ENCODE assay signal across 11 mouse cellular contexts in the genomic region with DNA sequence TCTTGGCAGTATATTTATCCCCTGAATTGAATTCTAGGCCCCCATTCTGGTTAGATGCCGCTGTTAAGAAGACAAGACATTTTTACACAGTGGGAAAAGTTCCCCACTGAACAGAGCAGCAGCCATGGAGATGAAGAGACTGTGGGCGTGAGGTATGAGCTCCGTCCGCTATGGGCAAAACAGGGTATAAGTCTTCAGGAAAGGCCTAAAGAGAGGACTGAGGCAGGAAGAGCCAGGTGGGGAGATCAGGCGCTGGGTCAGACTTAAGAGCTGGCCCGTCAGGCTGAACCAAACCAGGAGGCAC.
A peak's percentile ranks its signal among the peaks of the same experiment; 100 is the strongest.
DNase-seq lines count a peak whose midpoint lies in the region; ATAC-seq and TF ChIP-seq lines count a peak whose summit lies in the region.
"Had no signal": no experiment of that assay in that cellular context is flagged by ENCODE, and none has a peak within 500 bp of the region (broad histone marks: within the 10 kb centered on the region; RNA-seq: fewer than 3 reads in every experiment).

No protein-coding gene starts in this region.

- peak overlapping the region; percentile 69 for H3K27ac ChIP-seq in lung, embryonic 14.5 days (ENCODE audit: low read depth)
- H3K27ac ChIP-seq in forebrain, embryonic 14.5 days (ENCODE audit: low read depth, low read length) = peak overlapping the region; percentile 58
- peak overlapping the region; percentile 77 for H3K27ac ChIP-seq in midbrain, embryonic 10.5 days (replicated peaks)
- H3K27ac ChIP-seq in stomach, embryonic 16.5 days (ENCODE audit: low read length) = peak overlapping the region; percentile 58
- no peak overlapping the region for H3K27ac ChIP-seq in kidney, adult 2 months (ENCODE audit: insufficient read depth, low read depth, low read length)
- H3K27ac ChIP-seq: liver, embryonic 12.5 days had no signal

- no peaks in the 10 kb centered on the region for H3K27me3 ChIP-seq in lung, embryonic 14.5 days (ENCODE audit: insufficient read depth, low read length)
- no peaks in the 10 kb centered on the region for H3K27me3 ChIP-seq in forebrain, embryonic 14.5 days (replicated peaks; ENCODE audit: control insufficient read depth, insufficient read depth, low read length)
- H3K27me3 ChIP-seq in midbrain, embryonic 10.5 days (ENCODE audit: low read depth, poor library complexity, severe bottlenecking) = no peaks in the 10 kb centered on the region
- no peaks in the 10 kb centered on the region for H3K27me3 ChIP-seq in stomach, embryonic 16.5 days (ENCODE audit: control insufficient read depth, insufficient read depth, low read length)
- H3K27me3 ChIP-seq in kidney, adult 2 months (replicated peaks; ENCODE audit: control insufficient read depth, insufficient read depth, low read length) = no peaks in the 10 kb centered on the region

- WGBS in lung, embryonic 14.5 days = 81% methylated on average over 6 of the region's 6 CpGs
- 46% methylated on average over 6 of the region's 6 CpGs for WGBS in forebrain, embryonic 14.5 days
- WGBS in midbrain, embryonic 10.5 days = 60% methylated on average over 6 of the region's 6 CpGs
- 72% methylated on average over 6 of the region's 6 CpGs for WGBS in stomach, embryonic 16.5 days
- 94% methylated on average over 6 of the region's 6 CpGs for WGBS in kidney, adult 2 months

- H3K4me3 ChIP-seq in lung, embryonic 14.5 days (ENCODE audit: low read depth, low read length) = no peak overlapping the region
- no peak overlapping the region for H3K4me3 ChIP-seq in forebrain, embryonic 14.5 days (ENCODE audit: low read depth, low read length)
- no peak overlapping the region for H3K4me3 ChIP-seq in midbrain, embryonic 10.5 days
- H3K4me3 ChIP-seq in stomach, embryonic 16.5 days (replicated peaks; ENCODE audit: low read length) = no peak overlapping the region
- no peak overlapping the region for H3K4me3 ChIP-seq in kidney, adult 2 months (ENCODE audit: insufficient read depth, low read depth, low read length)
- H3K4me3 ChIP-seq: liver, embryonic 12.5 days had no signal

- 0 out of 2 replicates have a peak, but pooled peaks cover 9% of the 10 kb centered on the region for H3K36me3 ChIP-seq in lung, embryonic 14.5 days (ENCODE audit: insufficient read depth)
- H3K36me3 ChIP-seq in forebrain, embryonic 14.5 days (ENCODE audit: control insufficient read depth, insufficient read depth, low read length) = 0 out of 2 replicates have a peak, but pooled peaks cover 7% of the 10 kb centered on the region
- H3K36me3 ChIP-seq in midbrain, embryonic 10.5 days = peaks cover 30% of the 10 kb centered on the region
- no peaks in the 10 kb centered on the region; the same call in 1 of the 2 replicates for H3K36me3 ChIP-seq in stomach, embryonic 16.5 days (ENCODE audit: control insufficient read depth, insufficient read depth, low read length)
- no peaks in the 10 kb centered on the region for H3K36me3 ChIP-seq in kidney, adult 2 months (ENCODE audit: control insufficient read depth, insufficient read depth, low read length)
- H3K36me3 ChIP-seq: liver, embryonic 12.5 days had no signal

- no peak overlapping the region for H3K9ac ChIP-seq in lung, embryonic 14.5 days
- no peak overlapping the region for H3K9ac ChIP-seq in forebrain, embryonic 14.5 days (ENCODE audit: low read length)
- 0 out of 2 replicates have a peak overlapping the region, but pooled peaks have one; percentile 22 for H3K9ac ChIP-seq in stomach, embryonic 16.5 days (ENCODE audit: low read length)
- H3K9ac ChIP-seq: liver, embryonic 12.5 days had no signal

- H3K4me1 ChIP-seq in lung, embryonic 14.5 days (ENCODE audit: insufficient read depth) = peaks cover 7% of the 10 kb centered on the region; the same call in 1 of the 2 replicates
- H3K4me1 ChIP-seq in forebrain, embryonic 14.5 days (ENCODE audit: control insufficient read depth, insufficient read depth, low read length) = peaks cover 22% of the 10 kb centered on the region
- peaks cover 82% of the 10 kb centered on the region for H3K4me1 ChIP-seq in midbrain, embryonic 10.5 days
- peaks cover 38% of the 10 kb centered on the region for H3K4me1 ChIP-seq in stomach, embryonic 16.5 days (ENCODE audit: control insufficient read depth, insufficient read depth, low read length)
- H3K4me1 ChIP-seq in kidney, adult 2 months (ENCODE audit: control insufficient read depth, insufficient read depth, low read length) = no peaks in the 10 kb centered on the region

- no peak for TF ChIP-seq CTCF in lung, embryonic 14.5 days (IDR thresholded peaks at IDR 0.05; ENCODE audit: low read depth)
- no peak for TF ChIP-seq CTCF in kidney, adult 2 months (conservative IDR thresholded peaks at IDR 0.05; ENCODE audit: insufficient read depth, insufficient read length, low read depth, low read length)

- no peak overlapping the region for H3K4me2 ChIP-seq in lung, embryonic 14.5 days
- no peak overlapping the region for H3K4me2 ChIP-seq in forebrain, embryonic 14.5 days (ENCODE audit: low read length)
- H3K4me2 ChIP-seq in stomach, embryonic 16.5 days (ENCODE audit: low read depth, low read length) = no peak overlapping the region
- H3K4me2 ChIP-seq: liver, embryonic 12.5 days had no signal

- no peak for TF ChIP-seq POLR2A in kidney, adult 2 months (IDR thresholded peaks at IDR 0.05; ENCODE audit: low read depth, low read length)

- no peak for ATAC-seq in lung, embryonic 14.5 days (ENCODE audit: insufficient read depth)
- ATAC-seq in forebrain, embryonic 14.5 days = peak; percentile 23
- no peak for ATAC-seq in stomach, embryonic 16.5 days (ENCODE audit: insufficient read depth, low FRiP score)
- ATAC-seq: liver, embryonic 12.5 days had no signal

- no peak for DNase-seq in lung, embryonic 14.5 days
- DNase-seq in lung, postnatal 14 days = no peak
- no peak for DNase-seq in forebrain, embryonic 14.5 days (ENCODE audit: low spot score)
- no peak for DNase-seq in midbrain, embryonic 10.5 days (ENCODE audit: low spot score)
- DNase-seq in adrenal gland, postnatal 36 days = no peak
- DNase-seq in kidney, adult 2 months = no peak
- DNase-seq: gastrocnemius, postnatal 25 days; right cerebral cortex, postnatal 14 days; thymus, adult 18-20 months had no signal

- H3K9me3 ChIP-seq in lung, embryonic 14.5 days (ENCODE audit: low read depth, low read length) = no peaks in the 10 kb centered on the region
- no peaks in the 10 kb centered on the region for H3K9me3 ChIP-seq in forebrain, embryonic 14.5 days (replicated peaks; ENCODE audit: control insufficient read depth, low read length)
- no peaks in the 10 kb centered on the region for H3K9me3 ChIP-seq in midbrain, embryonic 10.5 days (replicated peaks)
- H3K9me3 ChIP-seq in stomach, embryonic 16.5 days (replicated peaks; ENCODE audit: control insufficient read depth, low read length) = no peaks in the 10 kb centered on the region
- H3K9me3 ChIP-seq: liver, embryonic 12.5 days had no signal
